Mouse (Mus musculus) cerebellum, adult 2 months (tissue): ENCODE measurements around the gene Scaf1.

ENCODE experiments used
- CTCF ChIP-seq: fragments of 200-500 bp; IDR thresholded peaks from 2 replicates; pipeline ENCODE4 v1.5.1; 2011; ENCODE audit warnings: low read depth, mild to moderate bottlenecking, control low read depth, low read length, moderate library complexity, borderline replicate concordance; ENCODE audit not compliant: insufficient read depth
- POLR2A ChIP-seq: fragments of 200-500 bp; IDR thresholded peaks from 2 replicates; pipeline ENCODE4 v1.6.1; 2011; ENCODE audit warnings: low read length, control low read depth, borderline replicate concordance; ENCODE audit not compliant: insufficient read depth

- TF ChIP-seq POLR2A: no peak
- TF ChIP-seq CTCF: no peak
These were observed 45.4 kb upstream of the Scaf1 start for GRCm38 (mm10) chr7:45061532-45062075.
